Mouse (Mus musculus) gastrocnemius, postnatal 10 days (tissue): ENCODE results near the gene Olfr1288. TPM values are rescaled to one million over a fixed set of nuclear protein-coding genes. Genes with fewer than 3 reads are reported as not detected.

Experiments
- DNase-seq: peaks from one replicate; pipeline ENCODE4 v3.0.0; 2021; ENCODE audit warnings: mixed read lengths
- long read RNA-seq, 2 experiments: library from polyadenylated mRNA; stranded (forward); transcript quantifications; one replicate each; pipeline ENCODE4 v2.0.0; 2021
- total RNA-seq, 2 experiments: library from RNA; stranded (reverse); gene quantifications; 2 replicates each; pipeline ENCODE4 v1.2.3; 2021

The Olfr1288 gene
- total RNA-seq, result not detected
- long read RNA-seq, experiment 1, result 0 reads
- long read RNA-seq, experiment 2, result 0 reads

- DNase-seq, result no peak
Measured at GRCm38 (mm10) chr2:111473801-111474200, at the start of gene Olfr1288. Gene Olfr1288, plus strand, starts transcription at chr2:111474101.

- DNase-seq, result no peak
Measured at GRCm38 (mm10) chr2:111448842-111449241, 25.1 kb upstream of the Olfr1288 start, which contains the start of gene Olfr1287. Gene Olfr1287, plus strand, starts transcription at chr2:111449142.

- no peak for DNase-seq
Measured at GRCm38 (mm10) chr2:111480519-111480918, 6.6 kb downstream of the Olfr1288 start, which contains the start of gene Olfr1289. Gene Olfr1289, plus strand, starts transcription at chr2:111480819.

- DNase-seq, result no peak
Measured at GRCm38 (mm10) chr2:111493729-111494128, 19.8 kb downstream of the Olfr1288 start, which contains the start of gene Olfr1290. Gene Olfr1290, minus strand, starts transcription at chr2:111493829.

GRCm38 (mm10) chr2:111496880-111497279 is 23.0 kb downstream of the Olfr1288 start, which contains the start of gene Olfr1291-ps1:
Gene Olfr1291-ps1, plus strand, starts transcription at chr2:111497180.
- DNase-seq, result no peak

GRCm38 (mm10) chr2:111517451-111517850 is 43.5 kb downstream of the Olfr1288 start:
- no peak for DNase-seq

GRCm38 (mm10) chr2:111524903-111525302 is 51.0 kb downstream of the Olfr1288 start, which contains the start of gene Olfr1293-ps:
Gene Olfr1293-ps, plus strand, starts transcription at chr2:111525203.
- DNase-seq, result no peak

Other genes with a start within 250 kb of the Olfr1288 start
- gene 4930430A15Rik, start 244.5 kb upstream of the Olfr1288 start, total RNA-seq, result not detected
- gene Olfr1275, start 238.8 kb upstream of the Olfr1288 start, total RNA-seq, result not detected
- not detected for gene Olfr1276, start 219.6 kb upstream of the Olfr1288 start, total RNA-seq
- not detected for gene Olfr1277, start 200.0 kb upstream of the Olfr1288 start, total RNA-seq
- gene Olfr1278, start 184.0 kb upstream of the Olfr1288 start, total RNA-seq, result not detected
- not detected for gene Olfr1279, start 173.5 kb upstream of the Olfr1288 start, total RNA-seq
- gene Olfr1280, start 160.1 kb upstream of the Olfr1288 start, total RNA-seq, result not detected
- not detected for gene Olfr1281, start 147.6 kb upstream of the Olfr1288 start, total RNA-seq
- not detected for gene Olfr1282, start 138.0 kb upstream of the Olfr1288 start, total RNA-seq
- not detected for gene Olfr1283, start 107.3 kb upstream of the Olfr1288 start, total RNA-seq
- not detected for gene Olfr1284, start 98.6 kb upstream of the Olfr1288 start, total RNA-seq
- gene Olfr1286, start 51.0 kb upstream of the Olfr1288 start, total RNA-seq, result not detected
- not detected for gene Olfr1287, start 25.0 kb upstream of the Olfr1288 start, total RNA-seq
- gene Olfr1289, start 6.7 kb downstream of the Olfr1288 start, total RNA-seq, result not detected
- gene Olfr1290, start 19.7 kb downstream of the Olfr1288 start, total RNA-seq, result not detected
- not detected for gene Olfr1291-ps1, start 23.1 kb downstream of the Olfr1288 start, total RNA-seq
- gene Olfr1293-ps, start 51.1 kb downstream of the Olfr1288 start, total RNA-seq, result not detected
- not detected for gene Olfr1294, start 66.2 kb downstream of the Olfr1288 start, total RNA-seq
- not detected for gene Olfr1295, start 95.6 kb downstream of the Olfr1288 start, total RNA-seq
- gene Olfr1297, start 152.4 kb downstream of the Olfr1288 start, total RNA-seq, result not detected
- not detected for gene Olfr1298, start 175.1 kb downstream of the Olfr1288 start, total RNA-seq
- not detected for gene Olfr1299, start 187.3 kb downstream of the Olfr1288 start, total RNA-seq